ENCODE assay signal across 8 mouse cellular contexts in the genomic region with DNA sequence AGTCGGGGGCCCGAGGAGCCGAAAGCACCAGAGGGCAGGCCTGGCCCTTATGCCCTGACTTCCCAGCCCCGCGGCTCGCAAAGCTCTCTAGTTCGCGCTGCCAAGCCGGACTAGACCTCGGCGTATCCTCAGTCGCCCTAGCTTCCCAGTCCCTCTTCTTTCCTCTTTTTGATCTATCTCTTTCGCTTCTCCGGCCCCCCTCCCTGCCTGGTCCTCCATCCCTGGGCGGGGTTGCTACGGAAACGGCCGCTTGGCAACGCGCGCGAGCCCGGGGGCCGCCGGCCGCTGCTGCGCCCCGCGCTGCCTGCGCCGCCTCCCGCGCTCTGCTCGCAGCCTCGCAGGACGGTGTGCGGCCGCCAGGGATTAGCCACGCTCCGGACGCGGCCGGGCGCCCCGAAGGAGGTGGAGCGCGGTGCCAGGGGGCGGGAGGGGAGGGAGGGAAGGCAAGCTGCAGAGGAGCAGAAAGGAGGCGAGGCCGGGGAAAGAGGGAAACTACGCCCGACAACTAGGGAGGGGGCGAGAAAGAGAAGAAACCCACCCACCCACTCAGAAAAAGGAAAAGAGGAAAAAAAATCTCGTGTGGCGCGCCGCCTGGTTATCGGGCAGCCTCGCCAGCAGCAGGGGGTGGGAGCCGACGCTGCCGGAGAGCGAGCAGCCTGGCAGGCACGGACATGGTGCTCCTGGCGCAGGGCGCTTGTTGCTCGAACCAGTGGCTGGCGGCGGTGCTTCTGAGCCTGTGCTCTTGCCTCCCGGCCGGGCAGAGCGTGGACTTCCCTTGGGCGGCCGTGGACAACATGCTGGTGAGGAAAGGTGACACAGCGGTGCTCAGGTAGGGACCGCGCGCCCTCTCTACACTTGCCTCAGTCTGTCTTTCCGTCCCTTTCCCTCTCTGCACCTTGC. TPM values are rescaled to one million over a fixed set of nuclear protein-coding genes. Genes with fewer than 3 reads are reported as not detected.
DNase-seq lines count a peak whose midpoint lies in the region; ATAC-seq and TF ChIP-seq lines count a peak whose summit lies in the region.

A gene (plus strand): TSS at position 271 of the 900 bp plus-strand sequence.

- DNase-seq in adrenal gland, adult 18-20 months (ENCODE audit: low spot score in 2 of 2) = peak; percentile 16 to 38
- DNase-seq in gastrocnemius, adult 2 months = peak; percentile 72
- DNase-seq in hindbrain, embryonic 14.5 days (ENCODE audit: low spot score) = peak; percentile 79
- peak; percentile 87 to 88 for DNase-seq in left cerebral cortex, adult 2 months (ENCODE audit: extremely low spot score in 1 of 2, low spot score in 2 of 2)
- DNase-seq in lung, postnatal 4 days = peak; percentile 49 to 73
- DNase-seq in right cerebral cortex, adult 2 months (ENCODE audit: low spot score in 2 of 2) = peak; percentile 83

- H3K27ac ChIP-seq in gastrocnemius, adult 2 months = peak within 1 kb of the TSS; percentile 77
- peak within 1 kb of the TSS; percentile 95 for H3K27ac ChIP-seq in hindbrain, embryonic 14.5 days
- peak within 1 kb of the TSS; percentile 99 for H3K27ac ChIP-seq in left cerebral cortex, adult 2 months

- no peaks in the 10 kb centered on the region for H3K9me3 ChIP-seq in hindbrain, embryonic 14.5 days (ENCODE audit: control insufficient read depth, low read length)

- under 1% methylated on average over 78 of the region's 79 CpGs for WGBS in hindbrain, embryonic 14.5 days

- H3K4me3 ChIP-seq in gastrocnemius, adult 2 months = peak within 1 kb of the TSS; percentile 74
- peak within 1 kb of the TSS; percentile 59 for H3K4me3 ChIP-seq in hindbrain, embryonic 14.5 days (replicated peaks; ENCODE audit: low read length)
- peak within 1 kb of the TSS; percentile 88 for H3K4me3 ChIP-seq in left cerebral cortex, adult 2 months

- no peak for TF ChIP-seq CTCF in gastrocnemius, adult 2 months (IDR thresholded peaks at IDR 0.05)
- TF ChIP-seq CTCF in left cerebral cortex, adult 2 months (IDR thresholded peaks at IDR 0.05) = peak; percentile 20

- intact Hi-C loops in gastrocnemius, adult 2 months (cut with DNase I) = no loop called here
- intact Hi-C loops in left cerebral cortex, adult 2 months (cut with DNase I) = loop anchor here (5.0 to 10.0 kb wide), 11 partner anchors 81 to 1909 kb away; no protein-coding TSS in a partner anchor

- H3K4me1 ChIP-seq in hindbrain, embryonic 14.5 days (replicated peaks; ENCODE audit: control insufficient read depth, insufficient read depth, low read length) = peaks cover 21% of the 10 kb centered on the region

- H3K36me3 ChIP-seq in hindbrain, embryonic 14.5 days (replicated peaks; ENCODE audit: control insufficient read depth, insufficient read depth) = no peaks in the 10 kb centered on the region

- H3K9ac ChIP-seq in hindbrain, embryonic 14.5 days = peak within 1 kb of the TSS; percentile 85

- H3K4me2 ChIP-seq in hindbrain, embryonic 14.5 days (replicated peaks) = peak within 1 kb of the TSS; percentile 79

- ATAC-seq in common myeloid progenitor, adult 5-6 weeks (replicated peaks; ENCODE audit: low read depth, poor library complexity, severe bottlenecking) = peak; percentile 46
- ATAC-seq in hindbrain, embryonic 14.5 days (ENCODE audit: low FRiP score) = peak; percentile 83
- ATAC-seq in CD4-positive, CD25-positive, alpha-beta regulatory T cell, adult 4 months = no peak

- 0 out of 2 replicates have a peak, but pooled peaks cover 4% of the 10 kb centered on the region for H3K27me3 ChIP-seq in hindbrain, embryonic 14.5 days (ENCODE audit: control insufficient read depth, insufficient read depth, low read length)

RNA-seq across cellular contexts. Expression of the gene that starts here (rescaled TPM):
- total RNA-seq in adrenal gland, adult 18-20 months (2021) = 10 to 100 TPM; 10.2 to 15.4 TPM
- not detected in 2 replicates for total RNA-seq in common myeloid progenitor, adult 5-6 weeks (2017)
- total RNA-seq in gastrocnemius, adult 2 months (2021) = under 1 TPM; 0.56 TPM
- 46.2 and 50.4 TPM in 2 replicates for polyA plus RNA-seq in hindbrain, embryonic 14.5 days (2014; fragmentation: Nextera tagmentation; extraction: Ambion mirVana)
- total RNA-seq in left cerebral cortex, adult 2 months (2021) = 100 to 1,000 TPM; 206 to 222 TPM
- polyA plus RNA-seq in CD4-positive, CD25-positive, alpha-beta regulatory T cell, adult 4 months (2017; shearing (Covaris generic)) = not detected

Comparison
In these comparisons a context has a peak if more than half of its experiments do, and no peak if none do; other contexts are left out.
1. RNA of the gene that starts here (total RNA-seq): 206 to 222 TPM in left cerebral cortex, adult 2 months; 10.2 to 15.4 TPM in adrenal gland, adult 18-20 months, 0.56 TPM in gastrocnemius, adult 2 months and not detected in common myeloid progenitor, adult 5-6 weeks; every median in the first group is over 10 times any median in the second.
2. RNA of the gene that starts here (polyA plus RNA-seq): 46.2 to 50.4 TPM in hindbrain, embryonic 14.5 days; not detected in CD4-positive, CD25-positive, alpha-beta regulatory T cell, adult 4 months; every median in the first group is over 10 times any median in the second.
3. Peak in ATAC-seq in common myeloid progenitor, adult 5-6 weeks; RNA of the gene not detected or under 1 TPM.
4. Peak in DNase-seq, H3K4me3 ChIP-seq and H3K27ac ChIP-seq in gastrocnemius, adult 2 months; RNA of the gene not detected or under 1 TPM.
5. DNase-seq: peak in every context shown above with its lines; median percentile 88 in left cerebral cortex, adult 2 months; 83 in right cerebral cortex, adult 2 months; 79 in hindbrain, embryonic 14.5 days; 72 in gastrocnemius, adult 2 months; 61 in lung, postnatal 4 days; 27 in adrenal gland, adult 18-20 months.
6. Peak in every context shown above with its lines, with median percentiles within 50 percentile points of each other: H3K27ac ChIP-seq and H3K4me3 ChIP-seq.